Mouse (Mus musculus) lung, adult 2 months (tissue): ENCODE results near the gene Folr1. TPM values are rescaled to one million over a fixed set of nuclear protein-coding genes. Genes with fewer than 3 reads are reported as not detected.

ENCODE experiments used
- DNase-seq: peaks from one replicate; pipeline ENCODE4 v3.0.0; 2022
- H3K4me1 ChIP-seq: fragments of 200-500 bp; 2 replicates; pipeline ENCODE4 v1.6.1; 2011; ENCODE audit warnings: low read length; ENCODE audit not compliant: control insufficient read depth, insufficient read depth
- H3K4me3 ChIP-seq: fragments of 200-500 bp; replicated peaks from 2 replicates; pipeline ENCODE3; 2011; ENCODE audit warnings: low read depth, mild to moderate bottlenecking, control low read depth, low read length; ENCODE audit errors: extremely low read depth
- CTCF ChIP-seq: fragments of 200-500 bp; IDR thresholded peaks from 2 replicates; pipeline ENCODE4 v1.5.1; 2011; ENCODE audit warnings: mild to moderate bottlenecking, low read length, control low read depth; ENCODE audit not compliant: insufficient read depth
- POLR2A ChIP-seq: fragments of 200-500 bp; IDR thresholded peaks from 2 replicates; pipeline ENCODE4 v1.6.1; 2011; ENCODE audit warnings: low read depth, mild to moderate bottlenecking, control low read depth, low read length, borderline replicate concordance; ENCODE audit errors: extremely low read depth
- WGBS: fragments of 180-500 bp; shearing (Covaris S2); methylation state at CpG from one replicate; pipeline ENCODE4 v1.1.7; 2018; 5-methylcytosine and 5-hydroxymethylcytosine counted together
- polyA plus RNA-seq: library from polyadenylated mRNA; depleted of rRNA; stranded (reverse); fragments of >200 nt; gene quantifications from 2 replicates; pipeline ENCODE4 v1.2.3, GENCODE M21; 2012

The Folr1 gene
- polyA plus RNA-seq, 1 experiment = 1.2 TPM

DNA sequence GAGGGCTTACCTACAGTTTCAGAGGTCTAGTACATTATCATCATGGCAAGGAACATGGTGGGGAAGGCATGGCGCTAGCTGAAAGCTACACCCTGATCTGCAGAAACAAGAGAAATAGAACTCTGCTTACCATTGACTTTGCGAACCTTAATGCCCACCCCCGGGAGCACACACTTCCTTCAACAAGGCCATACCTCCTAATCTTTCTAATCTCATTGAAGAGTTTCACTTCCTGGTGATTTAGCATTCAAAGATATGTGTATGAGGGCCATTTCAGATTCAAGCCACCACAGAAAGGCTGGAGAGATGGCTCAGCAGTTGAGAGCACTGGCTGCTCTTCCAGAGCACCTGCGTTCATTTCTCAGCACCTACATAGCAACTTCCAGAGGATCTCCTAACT lies 13.5 kb downstream of the Folr1 start, which contains the start of gene Folr2:
TSS of gene Folr2 (minus strand) at position 101 of the 400 bp plus-strand sequence.
- Histone ChIP-seq H3K4me1 (no peaks in the 10 kb centered on the region), H3K4me3 (no peak within 1 kb of the TSS)
- 79% methylated on average over 4 of the region's 4 CpGs for WGBS
- DNase-seq = no peak
- TF ChIP-seq POLR2A (no peak), CTCF (no peak)

DNA sequence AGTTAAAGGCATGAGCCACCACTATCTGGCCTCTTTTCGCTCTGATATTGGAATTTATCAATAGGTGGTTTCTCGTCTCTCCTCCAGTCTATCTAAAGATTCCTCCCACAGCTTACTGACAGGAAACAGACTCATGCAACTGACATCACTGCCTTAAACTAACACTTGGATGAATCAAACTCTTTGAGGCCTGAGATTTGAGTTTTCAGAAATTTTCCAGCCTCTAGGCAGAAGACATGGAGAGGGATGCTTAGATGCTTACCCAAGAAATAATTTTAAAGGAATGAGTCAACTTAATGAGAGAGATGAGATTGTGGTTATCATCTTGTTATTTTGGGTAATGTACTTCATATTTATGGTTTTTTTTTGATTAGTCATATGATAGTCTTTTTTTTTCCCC lies 16.8 kb downstream of the Folr1 start:
- TF ChIP-seq CTCF = no peak
- no peak for TF ChIP-seq POLR2A
- no peak overlapping the region for H3K4me3 ChIP-seq
- H3K4me1 ChIP-seq = no peaks in the 10 kb centered on the region
- WGBS = 65% methylated on average over 2 of the region's 2 CpGs
- no peak for DNase-seq

DNA sequence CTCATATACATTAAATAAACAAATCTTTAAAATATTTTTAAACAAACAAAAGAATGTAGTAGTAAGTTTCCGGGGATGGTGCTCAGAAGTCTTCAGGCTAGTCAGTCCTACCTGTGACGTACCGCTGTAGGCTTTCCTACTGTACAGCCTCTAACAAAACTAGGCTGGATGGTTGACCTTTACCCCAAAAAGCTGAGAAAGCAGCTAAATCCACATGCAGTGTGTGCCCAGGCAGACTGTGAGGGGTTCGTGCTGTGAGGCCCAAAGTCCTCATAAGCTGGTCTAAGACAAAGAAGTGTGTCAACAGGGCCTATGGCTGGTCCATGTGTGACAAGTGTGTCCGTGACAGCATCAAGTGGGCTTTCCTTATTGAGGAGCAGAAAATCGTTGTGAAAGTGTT lies 17.7 kb downstream of the Folr1 start:
- 75% methylated on average over 6 of the region's 6 CpGs for WGBS
- no peak for DNase-seq
- H3K4me1 ChIP-seq = no peaks in the 10 kb centered on the region

DNA sequence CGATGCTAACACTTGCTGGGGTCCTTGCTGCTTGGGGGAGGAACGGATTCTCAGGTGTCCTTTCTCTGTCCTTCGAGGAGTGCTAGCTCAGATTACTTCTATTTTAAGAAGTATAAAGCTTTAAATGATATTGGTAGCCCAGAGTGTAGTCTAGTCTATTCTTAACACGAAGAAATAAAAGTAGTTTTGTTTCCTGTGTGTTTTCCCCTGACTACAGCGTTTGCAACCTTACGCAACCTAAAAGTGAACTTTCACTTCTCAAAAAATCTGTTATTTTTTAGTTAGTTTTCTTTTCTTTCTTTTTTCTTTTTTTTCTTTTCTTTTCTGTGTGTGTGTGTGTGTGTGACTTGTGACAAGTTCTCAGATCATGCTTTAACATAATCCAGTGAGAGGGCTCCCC lies 18.9 kb downstream of the Folr1 start:
- H3K4me1 ChIP-seq = no peaks in the 10 kb centered on the region
- no peak for TF ChIP-seq CTCF
- TF ChIP-seq POLR2A = no peak
- H3K4me3 ChIP-seq = no peak overlapping the region
- DNase-seq = no peak
- WGBS = 66% methylated on average over 6 of the region's 6 CpGs

More for the DNA sequence above, 17.7 kb downstream of the Folr1 start:
- no peak for TF ChIP-seq POLR2A
- H3K4me3 ChIP-seq = no peak overlapping the region

DNA sequence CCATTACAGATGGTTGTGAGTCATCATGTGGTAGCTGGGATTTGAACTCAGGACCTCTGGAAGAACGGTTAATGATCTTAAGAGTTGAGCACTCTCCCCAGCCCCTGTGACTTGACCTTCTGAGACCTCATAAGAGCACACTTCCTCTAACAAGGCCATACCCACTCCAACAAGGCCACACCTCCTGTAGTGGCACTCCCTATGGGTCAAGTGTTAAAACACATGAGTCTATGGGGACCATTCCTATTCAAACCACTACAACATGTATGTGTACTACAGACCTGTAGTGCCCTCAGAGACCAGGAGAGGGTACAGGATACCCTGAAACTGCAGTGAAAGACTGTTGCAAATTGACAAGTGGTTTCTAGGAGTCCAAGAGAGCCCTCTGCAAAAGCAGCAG lies 22.7 kb downstream of the Folr1 start:
- DNase-seq = no peak
- no peaks in the 10 kb centered on the region for H3K4me1 ChIP-seq
- 69% methylated on average over 1 of the region's 1 CpGs for WGBS
- H3K4me3 ChIP-seq = no peak overlapping the region
- TF ChIP-seq CTCF (no peak), POLR2A (no peak)

DNA sequence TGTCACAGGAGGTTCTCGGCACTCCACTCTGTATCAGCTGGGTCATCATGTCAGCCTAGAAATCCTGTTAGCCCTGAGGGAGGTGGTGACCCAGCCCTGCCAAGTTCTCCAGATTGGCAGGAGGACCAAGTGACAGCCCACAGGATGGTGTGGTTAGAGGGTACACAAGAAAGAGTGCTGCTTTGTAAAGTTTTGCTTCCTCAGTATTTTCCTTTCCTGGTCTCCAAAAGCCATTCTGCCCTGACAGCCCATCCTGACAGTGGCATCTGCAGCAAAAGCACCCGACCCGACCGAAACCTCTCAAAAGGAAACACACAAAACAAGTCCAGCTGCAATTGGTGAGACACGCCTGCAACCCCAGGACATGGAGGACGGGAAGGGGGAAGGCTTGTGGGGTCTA lies 26.4 kb downstream of the Folr1 start:
- TF ChIP-seq POLR2A = no peak
- no peak for TF ChIP-seq CTCF
- no peak overlapping the region for H3K4me3 ChIP-seq
- no peaks in the 10 kb centered on the region for H3K4me1 ChIP-seq
- no peak for DNase-seq
- WGBS = 59% methylated on average over 6 of the region's 6 CpGs

DNA sequence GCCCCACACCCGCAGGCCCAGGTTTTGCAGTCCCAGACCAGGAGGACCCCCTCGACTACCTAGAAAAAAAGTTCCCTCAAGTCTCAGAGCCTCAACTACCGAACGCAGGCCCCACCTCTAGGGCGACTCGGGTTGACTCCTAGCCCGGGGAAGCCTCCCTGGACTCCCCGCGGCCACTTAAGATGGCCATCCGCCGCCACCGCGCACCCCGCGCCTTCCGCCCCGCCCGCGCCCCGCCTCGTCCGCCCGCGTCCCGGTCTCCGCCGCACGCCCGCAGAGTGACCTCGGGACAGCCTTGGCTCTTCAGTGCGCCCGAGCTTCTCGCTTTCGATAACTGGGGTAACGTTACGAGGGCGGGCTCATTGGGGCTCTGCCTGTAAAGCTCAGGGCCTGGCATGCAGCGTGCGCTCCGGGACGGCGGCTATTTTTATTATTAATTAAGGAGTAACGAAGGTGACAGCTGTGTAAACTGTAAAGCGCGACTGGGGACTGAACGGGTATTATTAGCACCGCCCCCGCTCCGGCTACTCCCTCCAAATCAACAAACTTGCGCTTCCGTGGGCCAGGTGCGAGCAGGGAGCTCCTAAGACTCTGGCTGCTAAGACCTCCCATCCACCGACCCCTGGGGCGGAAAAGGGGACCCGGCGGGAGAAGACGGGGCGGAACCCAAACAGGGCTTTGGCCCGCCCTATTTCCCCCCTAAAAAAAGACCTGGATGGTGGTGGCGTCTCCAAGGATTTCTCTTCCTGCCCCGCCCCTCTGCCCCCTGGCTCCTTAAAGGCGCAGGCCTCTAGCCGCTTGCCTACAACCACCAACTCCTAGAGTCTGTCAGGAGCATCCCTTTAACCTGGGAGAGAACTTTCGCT lies 32.7 kb downstream of the Folr1 start, which contains the start of gene Inppl1:
TSS of gene Inppl1 (minus strand) at position 624 of the 866 bp plus-strand sequence.
- peak; percentile 90 for DNase-seq
- TF ChIP-seq POLR2A (peak; percentile 61; the same call in 1 of the 2 replicates), CTCF (no peak)
- Histone ChIP-seq H3K4me1 (no peaks in the 10 kb centered on the region; the same call in 1 of the 2 replicates), H3K4me3 (peak within 1 kb of the TSS; percentile 95)
- whole genome bisulfite sequencing = under 1% methylated on average over 64 of the region's 64 CpGs

DNA sequence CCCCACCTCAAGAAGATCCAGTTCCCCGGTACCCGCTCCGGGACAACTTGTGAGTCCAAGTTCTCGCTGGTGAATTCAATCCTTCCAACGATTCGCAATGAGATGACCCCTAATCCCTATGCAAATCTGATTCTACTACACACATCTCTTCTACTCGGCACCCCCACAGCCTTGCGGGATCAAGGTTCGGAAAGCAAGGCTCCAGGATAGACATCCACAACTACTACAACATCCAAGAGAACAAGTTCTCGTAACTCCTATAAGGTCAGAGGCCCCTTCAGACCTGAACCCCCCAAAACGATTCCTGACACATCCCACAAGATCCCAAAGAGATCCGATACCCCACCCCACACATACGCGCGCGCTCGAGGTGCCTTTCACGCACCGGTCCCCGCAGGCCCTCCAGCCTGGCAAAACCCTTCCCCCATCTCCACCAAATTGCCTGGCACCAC lies 33.4 kb downstream of the Folr1 start:
- under 1% methylated on average over 20 of the region's 20 CpGs for WGBS
- DNase-seq = no peak
- TF ChIP-seq CTCF (no peak), POLR2A (no peak)
- Histone ChIP-seq H3K4me1 (no peaks in the 10 kb centered on the region; the same call in 1 of the 2 replicates), H3K4me3 (peak overlapping the region; percentile 95)

DNA sequence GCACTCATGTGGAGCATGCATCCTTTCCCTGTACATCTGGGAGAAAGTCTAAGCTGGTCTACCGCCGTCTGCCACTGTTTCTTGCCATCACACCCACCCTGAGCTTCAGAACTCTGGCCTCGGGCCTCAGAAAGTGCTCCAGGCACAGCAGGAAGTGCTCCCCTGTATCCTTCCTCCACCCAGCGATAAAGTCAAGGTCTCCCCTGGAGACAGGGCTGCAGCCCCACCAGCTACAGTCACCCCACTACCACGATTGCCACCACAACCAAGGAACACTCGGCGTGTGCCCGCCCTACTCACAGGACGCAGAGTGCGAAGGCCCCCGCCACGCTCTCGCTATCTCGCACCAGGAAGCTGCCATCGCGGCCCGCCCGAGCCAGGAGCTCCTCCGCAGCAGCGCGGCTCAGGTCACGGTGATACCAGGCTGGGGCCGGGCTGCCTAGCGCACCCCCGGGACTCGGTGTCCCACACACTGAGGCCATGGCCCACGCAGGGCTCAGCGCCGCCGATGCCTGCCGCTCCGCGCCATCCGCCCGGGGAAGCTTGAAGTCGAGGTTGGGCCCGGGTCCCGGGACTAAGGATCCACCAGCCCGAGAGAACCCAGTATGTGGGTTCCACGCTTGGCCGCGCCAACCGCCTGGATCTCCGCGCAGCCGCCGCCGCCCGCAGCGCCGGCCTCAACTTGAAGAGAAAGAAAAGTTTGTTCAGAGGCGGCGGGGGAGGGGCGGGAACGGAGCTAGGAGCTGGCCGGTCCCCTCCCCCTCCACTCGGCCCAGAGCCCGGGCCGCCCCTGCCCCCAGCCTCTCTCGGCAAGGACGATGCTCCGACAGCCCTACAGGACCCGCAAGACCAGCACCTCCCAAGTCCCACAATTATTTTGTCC lies 34.1 kb downstream of the Folr1 start:
- H3K4me3 ChIP-seq = peak overlapping the region; percentile 95
- TF ChIP-seq POLR2A (no peak), CTCF (no peak)
- H3K4me1 ChIP-seq = no peaks in the 10 kb centered on the region; the same call in 1 of the 2 replicates
- DNase-seq = peak; percentile 61
- under 1% methylated on average over 63 of the region's 63 CpGs for WGBS
